Mouse (Mus musculus): Measurements from ENCODE around the gene Carmil3. TPM values are rescaled to one million over a fixed set of nuclear protein-coding genes. Genes with fewer than 3 reads are reported as not detected.
A peak's percentile ranks its signal among the peaks of the same experiment; 100 is the strongest.

Carmil3 gene
- polyA plus RNA-seq, 1 experiment from 2014 or later, result 2.9 TPM

DNA sequence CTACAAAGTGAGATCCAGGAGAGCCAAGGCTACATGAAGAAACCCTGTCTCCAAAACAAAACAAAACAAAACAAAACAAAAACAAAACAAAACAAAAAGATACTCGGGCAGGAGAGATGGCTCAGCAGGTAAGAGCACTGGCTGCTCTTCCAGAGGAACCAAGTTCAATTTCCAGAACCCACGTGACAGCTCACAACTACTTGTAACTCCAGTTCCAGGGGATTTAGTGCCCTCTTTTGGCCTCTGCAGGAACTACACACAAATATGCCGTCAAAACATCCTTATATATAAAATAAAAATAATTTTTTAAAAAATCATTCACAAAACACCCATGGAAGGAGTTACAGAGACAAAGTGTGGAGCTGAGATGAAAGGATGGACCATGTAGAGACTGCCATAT lies 37.5 kb downstream of the Carmil3 start:
- peaks cover 35% of the 10 kb centered on the region for H3K27me3 ChIP-seq (ENCODE audit: low read depth, poor library complexity, severe bottlenecking)
- no peak overlapping the region for H3K27ac ChIP-seq
- no peaks in the 10 kb centered on the region for H3K9me3 ChIP-seq (replicated peaks)
- no peaks in the 10 kb centered on the region for H3K4me1 ChIP-seq
- DNase-seq (ENCODE audit: low spot score), result no peak
- no peaks in the 10 kb centered on the region for H3K36me3 ChIP-seq
- no peak overlapping the region for H3K4me3 ChIP-seq
- WGBS, result 25% methylated on average over 3 of the region's 3 CpGs

- Histone ChIP-seq H3K4me3 (no peak overlapping the region), H3K36me3 (no peaks in the 10 kb centered on the region), H3K9me3 (replicated peaks) (no peaks in the 10 kb centered on the region), H3K27me3 (ENCODE audit: low read depth, poor library complexity, severe bottlenecking) (peaks cover 6% of the 10 kb centered on the region; the same call in 1 of the 2 replicates), H3K4me1 (peaks cover 15% of the 10 kb centered on the region), H3K27ac (no peak overlapping the region)
- 50% methylated on average over 6 of the region's 6 CpGs for WGBS
- DNase-seq (ENCODE audit: low spot score), result peak; percentile 53
Observed at GRCm38 (mm10) chr14:55536116-55536745, 45.8 kb downstream of the Carmil3 start.

- peak within 1 kb of the TSS; percentile 88 for H3K27ac ChIP-seq
Observed at GRCm38 (mm10) chr14:55540067-55540786, 49.8 kb downstream of the Carmil3 start, which contains the start of gene Pck2. TSS of gene Pck2 (plus strand) at chr14:55540266.

GRCm38 (mm10) chr14:55540787-55541321 lies 50.4 kb downstream of the Carmil3 start:
- Histone ChIP-seq H3K4me1 (peaks cover 18% of the 10 kb centered on the region), H3K27me3 (ENCODE audit: low read depth, poor library complexity, severe bottlenecking) (peaks cover 6% of the 10 kb centered on the region; the same call in 1 of the 2 replicates), H3K9me3 (replicated peaks) (no peaks in the 10 kb centered on the region), H3K4me3 (peak overlapping the region; percentile 69), H3K36me3 (peaks cover 36% of the 10 kb centered on the region), H3K27ac (peak overlapping the region; percentile 88)
- peak; percentile 57 for DNase-seq (ENCODE audit: low spot score)
- 8% methylated on average over 10 of the region's 10 CpGs for WGBS

More at GRCm38 (mm10) chr14:55540067-55540786, 49.8 kb downstream of the Carmil3 start, which contains the start of gene Pck2:
- DNase-seq (ENCODE audit: low spot score), result peak; percentile 86
- peaks cover 6% of the 10 kb centered on the region; the same call in 1 of the 2 replicates for H3K27me3 ChIP-seq (ENCODE audit: low read depth, poor library complexity, severe bottlenecking)
- H3K9me3 ChIP-seq (replicated peaks), result no peaks in the 10 kb centered on the region
- H3K36me3 ChIP-seq, result peaks cover 31% of the 10 kb centered on the region
- peak within 1 kb of the TSS; percentile 69 for H3K4me3 ChIP-seq
- under 1% methylated on average over 32 of the region's 32 CpGs for WGBS
- peaks cover 18% of the 10 kb centered on the region for H3K4me1 ChIP-seq

- peaks cover 6% of the 10 kb centered on the region; the same call in 1 of the 2 replicates for H3K27me3 ChIP-seq (ENCODE audit: low read depth, poor library complexity, severe bottlenecking)
- no peak for DNase-seq (ENCODE audit: low spot score)
- H3K27ac ChIP-seq, result no peak overlapping the region
- H3K4me3 ChIP-seq, result no peak overlapping the region
- no peaks in the 10 kb centered on the region for H3K9me3 ChIP-seq (replicated peaks)
- peaks cover 49% of the 10 kb centered on the region for H3K36me3 ChIP-seq
- WGBS, result 94% methylated on average over 12 of the region's 12 CpGs
- peaks cover 18% of the 10 kb centered on the region for H3K4me1 ChIP-seq
Observed at GRCm38 (mm10) chr14:55542268-55542667, 51.8 kb downstream of the Carmil3 start.

DNA sequence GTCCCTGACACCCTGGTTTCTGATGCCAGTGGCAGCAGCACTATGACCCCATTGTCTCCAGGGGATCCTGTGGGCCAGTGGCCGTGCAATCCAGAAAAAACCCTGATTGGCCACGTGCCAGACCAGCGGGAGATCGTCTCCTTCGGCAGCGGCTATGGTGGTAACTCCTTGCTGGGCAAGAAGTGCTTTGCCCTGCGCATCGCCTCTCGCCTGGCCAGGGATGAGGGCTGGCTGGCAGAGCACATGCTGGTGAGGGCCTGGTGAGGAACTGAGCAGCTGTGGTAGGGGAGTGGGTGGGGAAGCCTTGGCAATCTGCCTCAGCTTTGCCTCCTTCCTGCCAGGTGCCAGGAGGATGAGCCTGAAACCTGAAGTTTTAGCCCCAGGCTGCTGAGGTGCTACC lies 53.9 kb downstream of the Carmil3 start:
- 90% methylated on average over 9 of the region's 9 CpGs for WGBS
- H3K27ac ChIP-seq, result no peak overlapping the region
- H3K9me3 ChIP-seq (replicated peaks), result no peaks in the 10 kb centered on the region
- DNase-seq (ENCODE audit: low spot score), result no peak
- H3K27me3 ChIP-seq (ENCODE audit: low read depth, poor library complexity, severe bottlenecking), result peaks cover 1% of the 10 kb centered on the region; the same call in 1 of the 2 replicates
- peaks cover 18% of the 10 kb centered on the region for H3K4me1 ChIP-seq
- peaks cover 70% of the 10 kb centered on the region for H3K36me3 ChIP-seq
- H3K4me3 ChIP-seq, result no peak overlapping the region

DNA sequence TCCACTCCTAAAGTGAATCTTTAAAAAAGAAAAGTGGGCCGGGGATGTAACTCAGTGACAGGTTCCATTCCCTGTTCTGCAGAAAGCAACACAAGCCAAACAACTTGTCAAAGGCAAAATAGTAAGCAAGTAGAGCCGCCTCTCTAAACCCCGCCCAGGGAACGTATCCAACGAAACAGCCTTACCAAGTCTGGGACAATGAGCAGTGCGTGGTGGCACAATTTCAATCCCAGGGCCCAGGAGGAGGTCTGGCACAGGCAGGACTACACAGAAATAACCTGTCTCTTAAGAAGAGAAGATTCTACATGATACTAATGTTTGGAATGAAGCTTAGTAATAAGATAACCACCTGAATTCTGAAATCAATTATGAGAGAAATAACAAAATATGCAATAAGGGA lies 59.7 kb downstream of the Carmil3 start:
- Histone ChIP-seq H3K36me3 (peaks cover 42% of the 10 kb centered on the region), H3K27me3 (ENCODE audit: low read depth, poor library complexity, severe bottlenecking) (no peaks in the 10 kb centered on the region), H3K27ac (no peak overlapping the region), H3K9me3 (replicated peaks) (no peaks in the 10 kb centered on the region), H3K4me1 (no peaks in the 10 kb centered on the region), H3K4me3 (no peak overlapping the region)
- DNase-seq (ENCODE audit: low spot score), result no peak
- 90% methylated on average over 6 of the region's 6 CpGs for WGBS

GRCm38 (mm10) chr14:55551347-55551746 lies 60.9 kb downstream of the Carmil3 start:
- Histone ChIP-seq H3K4me3 (no peak overlapping the region), H3K27me3 (ENCODE audit: low read depth, poor library complexity, severe bottlenecking) (no peaks in the 10 kb centered on the region), H3K36me3 (peaks cover 32% of the 10 kb centered on the region), H3K4me1 (no peaks in the 10 kb centered on the region), H3K9me3 (replicated peaks) (no peaks in the 10 kb centered on the region), H3K27ac (no peak overlapping the region)
- 74% methylated on average over 5 of the region's 5 CpGs for whole genome bisulfite sequencing
- DNase-seq (ENCODE audit: low spot score), result no peak

GRCm38 (mm10) chr14:55551794-55552193 lies 61.3 kb downstream of the Carmil3 start:
- no peak overlapping the region for H3K27ac ChIP-seq
- no peak overlapping the region for H3K4me3 ChIP-seq
- H3K36me3 ChIP-seq, result peaks cover 27% of the 10 kb centered on the region
- no peaks in the 10 kb centered on the region for H3K27me3 ChIP-seq (ENCODE audit: low read depth, poor library complexity, severe bottlenecking)
- peaks cover 2% of the 10 kb centered on the region; the same call in 1 of the 2 replicates for H3K4me1 ChIP-seq
- no peak for DNase-seq (ENCODE audit: low spot score)
- no peaks in the 10 kb centered on the region for H3K9me3 ChIP-seq (replicated peaks)
- WGBS, result 88% methylated on average over 8 of the region's 8 CpGs

GRCm38 (mm10) chr14:55554635-55555034 lies 64.2 kb downstream of the Carmil3 start:
- no peaks in the 10 kb centered on the region for H3K9me3 ChIP-seq (replicated peaks)
- no peaks in the 10 kb centered on the region for H3K27me3 ChIP-seq (ENCODE audit: low read depth, poor library complexity, severe bottlenecking)
- H3K27ac ChIP-seq, result no peak overlapping the region
- no peak for DNase-seq (ENCODE audit: low spot score)
- no peak overlapping the region for H3K4me3 ChIP-seq
- peaks cover 6% of the 10 kb centered on the region; the same call in 1 of the 2 replicates for H3K4me1 ChIP-seq
- no peaks in the 10 kb centered on the region; the same call in 1 of the 2 replicates for H3K36me3 ChIP-seq

DNA sequence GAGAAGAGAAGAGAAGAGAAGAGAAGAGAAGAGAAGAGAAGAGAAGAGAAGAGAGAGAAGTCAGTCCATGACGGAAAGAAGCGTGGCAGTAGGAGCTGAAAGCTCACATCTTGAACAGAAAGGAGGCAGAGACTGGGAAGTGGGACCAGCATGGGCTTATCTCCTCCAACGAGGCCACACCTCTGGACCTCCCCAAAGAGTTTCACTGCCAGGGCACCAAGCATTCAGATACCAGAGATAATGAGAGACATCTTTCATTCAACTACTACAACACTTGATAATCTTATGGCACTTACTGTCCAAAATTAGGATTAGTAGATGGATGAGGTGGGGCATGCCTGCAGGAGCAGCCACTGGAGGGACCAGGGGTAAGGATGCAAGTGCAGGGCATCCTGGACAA lies 65.3 kb downstream of the Carmil3 start:
- H3K27ac ChIP-seq, result no peak overlapping the region
- no peaks in the 10 kb centered on the region for H3K27me3 ChIP-seq (ENCODE audit: low read depth, poor library complexity, severe bottlenecking)
- 86% methylated on average over 3 of the region's 3 CpGs for WGBS
- no peaks in the 10 kb centered on the region for H3K36me3 ChIP-seq
- no peak for DNase-seq (ENCODE audit: low spot score)
- H3K9me3 ChIP-seq (replicated peaks), result no peaks in the 10 kb centered on the region
- peaks cover 6% of the 10 kb centered on the region; the same call in 1 of the 2 replicates for H3K4me1 ChIP-seq
- H3K4me3 ChIP-seq, result no peak overlapping the region

GRCm38 (mm10) chr14:55557003-55557402 lies 66.6 kb downstream of the Carmil3 start:
- H3K27me3 ChIP-seq (ENCODE audit: low read depth, poor library complexity, severe bottlenecking), result no peaks in the 10 kb centered on the region
- WGBS, result 27% methylated on average over 5 of the region's 5 CpGs
- H3K27ac ChIP-seq, result no peak overlapping the region
- peak; percentile 72 for DNase-seq (ENCODE audit: low spot score)
- no peaks in the 10 kb centered on the region for H3K9me3 ChIP-seq (replicated peaks)
- peaks cover 17% of the 10 kb centered on the region for H3K4me1 ChIP-seq
- no peaks in the 10 kb centered on the region for H3K36me3 ChIP-seq
- H3K4me3 ChIP-seq, result no peak overlapping the region

GRCm38 (mm10) chr14:55557587-55557986 lies 67.1 kb downstream of the Carmil3 start:
- DNase-seq (ENCODE audit: low spot score), result no peak
- Histone ChIP-seq H3K4me1 (peaks cover 18% of the 10 kb centered on the region), H3K27me3 (ENCODE audit: low read depth, poor library complexity, severe bottlenecking) (no peaks in the 10 kb centered on the region), H3K27ac (no peak overlapping the region), H3K4me3 (no peak overlapping the region), H3K36me3 (0 out of 2 replicates have a peak, but pooled peaks cover 2% of the 10 kb centered on the region), H3K9me3 (replicated peaks) (no peaks in the 10 kb centered on the region)
- 96% methylated on average over 3 of the region's 3 CpGs for WGBS

Measured in limb, embryonic 10.5 days (tissue).